Mouse (Mus musculus): ENCODE results near the gene Ube2c.

Ube2c gene

GRCm38 (mm10) chr2:164761971-164762370 lies 7.7 kb upstream of the Ube2c start:
- in situ Hi-C loops (cut with MboI, MseI), result no loop called here

GRCm38 (mm10) chr2:164762593-164762992 lies 7.1 kb upstream of the Ube2c start:
- in situ Hi-C loops (cut with MboI, MseI), result no loop called here

GRCm38 (mm10) chr2:164765841-164766240 lies 3.9 kb upstream of the Ube2c start:
- in situ Hi-C loops (cut with MboI, MseI), result no loop called here

GRCm38 (mm10) chr2:164767812-164768540 lies 1.7 kb upstream of the Ube2c start:
- in situ Hi-C loops (cut with MboI, MseI), result no loop called here

GRCm38 (mm10) chr2:164770279-164770678 lies 581 bp downstream of the Ube2c start:
- in situ Hi-C loops (cut with MboI, MseI), result no loop called here

- in situ Hi-C loops (cut with MboI, MseI), result no loop called here
Observed at GRCm38 (mm10) chr2:164771123-164771522, 1.4 kb downstream of the Ube2c start.

- in situ Hi-C loops (cut with MboI, MseI), result no loop called here
Observed at GRCm38 (mm10) chr2:164773229-164773988, 3.7 kb downstream of the Ube2c start.

GRCm38 (mm10) chr2:164773989-164774364 lies 4.3 kb downstream of the Ube2c start:
- in situ Hi-C loops (cut with MboI, MseI), result no loop called here

GRCm38 (mm10) chr2:164776130-164776529 lies 6.4 kb downstream of the Ube2c start:
- in situ Hi-C loops (cut with MboI, MseI), result no loop called here

GRCm38 (mm10) chr2:164776801-164777200 lies 7.1 kb downstream of the Ube2c start:
- in situ Hi-C loops (cut with MboI, MseI), result no loop called here

- in situ Hi-C loops (cut with MboI, MseI), result no loop called here
Observed at GRCm38 (mm10) chr2:164777246-164778014, 7.7 kb downstream of the Ube2c start.

- in situ Hi-C loops (cut with MboI, MseI), result no loop called here
Observed at GRCm38 (mm10) chr2:164778015-164778287, 8.3 kb downstream of the Ube2c start.

- in situ Hi-C loops (cut with MboI, MseI), result no loop called here
Observed at GRCm38 (mm10) chr2:164778809-164779208, 9.1 kb downstream of the Ube2c start.

GRCm38 (mm10) chr2:164779481-164780086 lies 9.9 kb downstream of the Ube2c start, which contains the start of gene Tnnc2:
TSS of gene Tnnc2 (minus strand) at chr2:164779967.
- in situ Hi-C loops (cut with MboI, MseI), result no loop called here

GRCm38 (mm10) chr2:164781876-164782275 lies 12.2 kb downstream of the Ube2c start:
- in situ Hi-C loops (cut with MboI, MseI), result no loop called here

- in situ Hi-C loops (cut with MboI, MseI), result no loop called here
Observed at GRCm38 (mm10) chr2:164783926-164784581, 14.4 kb downstream of the Ube2c start.

- in situ Hi-C loops (cut with MboI, MseI), result no loop called here
Observed at GRCm38 (mm10) chr2:164784869-164785420, 15.2 kb downstream of the Ube2c start.

- in situ Hi-C loops (cut with MboI, MseI), result no loop called here
Observed at GRCm38 (mm10) chr2:164785481-164786387, 16.0 kb downstream of the Ube2c start, which contains the start of gene Snx21. TSS of gene Snx21 (plus strand) at chr2:164785823.

GRCm38 (mm10) chr2:164786388-164786885 lies 16.7 kb downstream of the Ube2c start:
- in situ Hi-C loops (cut with MboI, MseI), result no loop called here

- in situ Hi-C loops (cut with MboI, MseI), result no loop called here
Observed at GRCm38 (mm10) chr2:164787032-164787431, 17.3 kb downstream of the Ube2c start.
